Mouse (Mus musculus) midbrain, embryonic 13.5 days (tissue): ENCODE results near the gene Pctp. TPM values are rescaled to one million over a fixed set of nuclear protein-coding genes. Genes with fewer than 3 reads are reported as not detected.

Experiments
- ATAC-seq: fragments of 200-750 bp; cut with Nextera tagmentation; 2 replicates; pipeline ENCODE4 v1.8.0; 2017; ENCODE audit warnings: mild to moderate bottlenecking, moderate TSS enrichment, moderate library complexity
- H3K27ac ChIP-seq: fragments of 300-500 bp; sonication (generic); 2 replicates; pipeline ENCODE4 v1.5.1; 2015; ENCODE audit warnings: inconsistent platforms, mild to moderate bottlenecking, moderate library complexity
- H3K27me3 ChIP-seq: fragments of 300-500 bp; sonication (generic); 2 replicates; pipeline ENCODE4 v1.6.1; 2015; ENCODE audit warnings: mild to moderate bottlenecking, inconsistent platforms
- H3K36me3 ChIP-seq: fragments of 300-500 bp; sonication (generic); 2 replicates; pipeline ENCODE4 v1.6.1; 2015; ENCODE audit warnings: mild to moderate bottlenecking, inconsistent platforms
- H3K4me1 ChIP-seq: fragments of 300-500 bp; sonication (generic); replicated peaks from 2 replicates; pipeline ENCODE4 v1.6.1; 2015; ENCODE audit warnings: inconsistent platforms
- H3K4me2 ChIP-seq: fragments of 300-500 bp; sonication (generic); replicated peaks from 2 replicates; pipeline ENCODE4 v1.6.1; 2015; ENCODE audit warnings: moderate library complexity, mild to moderate bottlenecking, inconsistent platforms
- H3K4me3 ChIP-seq: fragments of 300-500 bp; sonication (generic); replicated peaks from 2 replicates; pipeline ENCODE4 v1.5.1; 2015; ENCODE audit warnings: mild to moderate bottlenecking, inconsistent platforms
- H3K9ac ChIP-seq: fragments of 300-500 bp; sonication (generic); replicated peaks from 2 replicates; pipeline ENCODE4 v1.6.1; 2015; ENCODE audit warnings: mild to moderate bottlenecking, inconsistent platforms
- H3K9me3 ChIP-seq: fragments of 300-500 bp; sonication (generic); 2 replicates; pipeline ENCODE4 v1.6.1; 2016; ENCODE audit warnings: mild to moderate bottlenecking, inconsistent platforms
- WGBS: fragments of 180-500 bp; shearing (Covaris S2); methylation state at CpG from one replicate; pipeline ENCODE4 v1.1.7; 2015; 5-methylcytosine and 5-hydroxymethylcytosine counted together
- polyA plus RNA-seq: library from polyadenylated mRNA; unstranded; fragments of >200 nt; fragmentation: Nextera tagmentation; extraction: Ambion mirVana; gene quantifications from 2 replicates; pipeline ENCODE4 v1.2.1, GENCODE M21; 2015

Gene Pctp
- polyA plus RNA-seq, result 2.5 and 2.6 TPM in 2 replicates

- peak within 1 kb of the TSS; percentile 65 for H3K9ac ChIP-seq
- H3K27ac ChIP-seq, result no peak within 1 kb of the TSS
- H3K27me3 ChIP-seq, result no peaks in the 10 kb centered on the region; the same call in 1 of the 2 replicates
- peak; percentile 89 for ATAC-seq
- H3K4me3 ChIP-seq, result peak within 1 kb of the TSS; percentile 49
- H3K36me3 ChIP-seq, result no peaks in the 10 kb centered on the region
- 15% methylated on average over 35 of the region's 35 CpGs for whole genome bisulfite sequencing
- H3K4me2 ChIP-seq, result peak within 1 kb of the TSS; percentile 75
- peaks cover 6% of the 10 kb centered on the region for H3K4me1 ChIP-seq
- H3K9me3 ChIP-seq, result no peaks in the 10 kb centered on the region
Observed at GRCm38 (mm10) chr11:90002231-90002986, at the start of gene Pctp. Pctp (minus strand) TSS chr11:90002894.

- no peak overlapping the region for H3K4me2 ChIP-seq
- H3K4me3 ChIP-seq, result no peak overlapping the region
- no peaks in the 10 kb centered on the region for H3K4me1 ChIP-seq
- no peak overlapping the region for H3K27ac ChIP-seq
- no peak overlapping the region for H3K9ac ChIP-seq
- H3K9me3 ChIP-seq, result no peaks in the 10 kb centered on the region
- ATAC-seq, result no peak
- H3K36me3 ChIP-seq, result no peaks in the 10 kb centered on the region
- WGBS, result 89% methylated on average over 7 of the region's 7 CpGs
- no peaks in the 10 kb centered on the region for H3K27me3 ChIP-seq
Observed at GRCm38 (mm10) chr11:90050016-90050415, 47.3 kb upstream of the Pctp start.

- H3K4me3 ChIP-seq, result no peak overlapping the region
- H3K27ac ChIP-seq, result no peak overlapping the region
- no peak overlapping the region for H3K9ac ChIP-seq
- no peak for ATAC-seq
- H3K4me1 ChIP-seq, result no peaks in the 10 kb centered on the region
- 90% methylated on average over 9 of the region's 9 CpGs for WGBS
- H3K9me3 ChIP-seq, result no peaks in the 10 kb centered on the region
- no peak overlapping the region for H3K4me2 ChIP-seq
- no peaks in the 10 kb centered on the region for H3K27me3 ChIP-seq
- no peaks in the 10 kb centered on the region for H3K36me3 ChIP-seq
Observed at GRCm38 (mm10) chr11:90047271-90047670, 44.6 kb upstream of the Pctp start.

GRCm38 (mm10) chr11:90046211-90046610 lies 43.5 kb upstream of the Pctp start:
- Histone ChIP-seq H3K36me3 (no peaks in the 10 kb centered on the region), H3K9me3 (no peaks in the 10 kb centered on the region), H3K9ac (no peak overlapping the region), H3K27ac (no peak overlapping the region), H3K4me1 (no peaks in the 10 kb centered on the region), H3K4me3 (no peak overlapping the region), H3K4me2 (no peak overlapping the region), H3K27me3 (no peaks in the 10 kb centered on the region)
- ATAC-seq, result no peak
- WGBS, result 46% methylated on average over 7 of the region's 7 CpGs

GRCm38 (mm10) chr11:90044459-90044858 lies 41.8 kb upstream of the Pctp start:
- 85% methylated on average over 4 of the region's 4 CpGs for WGBS
- ATAC-seq, result no peak

GRCm38 (mm10) chr11:90038022-90038421 lies 35.3 kb upstream of the Pctp start:
- Histone ChIP-seq H3K4me1 (peaks cover 5% of the 10 kb centered on the region), H3K4me3 (no peak overlapping the region), H3K9me3 (no peaks in the 10 kb centered on the region), H3K9ac (no peak overlapping the region), H3K36me3 (no peaks in the 10 kb centered on the region), H3K27ac (no peak overlapping the region), H3K27me3 (no peaks in the 10 kb centered on the region), H3K4me2 (no peak overlapping the region)
- no peak for ATAC-seq
- 27% methylated on average over 5 of the region's 5 CpGs for WGBS

More at GRCm38 (mm10) chr11:90044459-90044858, 41.8 kb upstream of the Pctp start:
- Histone ChIP-seq H3K27ac (no peak overlapping the region), H3K9me3 (no peaks in the 10 kb centered on the region), H3K36me3 (no peaks in the 10 kb centered on the region), H3K9ac (no peak overlapping the region), H3K4me2 (no peak overlapping the region), H3K4me3 (no peak overlapping the region), H3K4me1 (no peaks in the 10 kb centered on the region), H3K27me3 (no peaks in the 10 kb centered on the region)

- Histone ChIP-seq H3K4me2 (no peak overlapping the region), H3K9me3 (no peaks in the 10 kb centered on the region), H3K4me1 (peaks cover 7% of the 10 kb centered on the region), H3K36me3 (no peaks in the 10 kb centered on the region), H3K27me3 (peaks cover 10% of the 10 kb centered on the region), H3K27ac (no peak overlapping the region), H3K9ac (no peak overlapping the region), H3K4me3 (no peak overlapping the region)
- ATAC-seq, result no peak
- WGBS, result 89% methylated on average over 4 of the region's 4 CpGs
Observed at GRCm38 (mm10) chr11:90036416-90036815, 33.7 kb upstream of the Pctp start.

- no peak for ATAC-seq
- Histone ChIP-seq H3K4me1 (peaks cover 16% of the 10 kb centered on the region), H3K4me2 (no peak overlapping the region), H3K36me3 (no peaks in the 10 kb centered on the region), H3K27ac (no peak overlapping the region), H3K9me3 (no peaks in the 10 kb centered on the region), H3K27me3 (peaks cover 17% of the 10 kb centered on the region), H3K4me3 (no peak overlapping the region), H3K9ac (no peak overlapping the region)
- WGBS, result 92% methylated on average over 14 of the region's 14 CpGs
Observed at GRCm38 (mm10) chr11:90035532-90035931, 32.8 kb upstream of the Pctp start.

- no peak overlapping the region for H3K4me3 ChIP-seq
- peaks cover 23% of the 10 kb centered on the region for H3K27me3 ChIP-seq
- peaks cover 23% of the 10 kb centered on the region for H3K4me1 ChIP-seq
- 90% methylated on average over 12 of the region's 12 CpGs for WGBS
- H3K27ac ChIP-seq, result no peak overlapping the region
- no peak for ATAC-seq
- no peaks in the 10 kb centered on the region for H3K9me3 ChIP-seq
- H3K4me2 ChIP-seq, result no peak overlapping the region
- H3K36me3 ChIP-seq, result no peaks in the 10 kb centered on the region
- H3K9ac ChIP-seq, result no peak overlapping the region
Observed at GRCm38 (mm10) chr11:90034646-90035045, 32.0 kb upstream of the Pctp start.

- H3K27ac ChIP-seq, result no peak overlapping the region
- no peak for ATAC-seq
- peak overlapping the region; percentile 29 for H3K4me2 ChIP-seq
- no peaks in the 10 kb centered on the region for H3K9me3 ChIP-seq
- H3K4me3 ChIP-seq, result no peak overlapping the region
- 36% methylated on average over 5 of the region's 5 CpGs for WGBS
- H3K27me3 ChIP-seq, result peaks cover 28% of the 10 kb centered on the region
- H3K36me3 ChIP-seq, result no peaks in the 10 kb centered on the region
- no peak overlapping the region for H3K9ac ChIP-seq
- H3K4me1 ChIP-seq, result peaks cover 27% of the 10 kb centered on the region
Observed at GRCm38 (mm10) chr11:90033442-90033841, 30.7 kb upstream of the Pctp start.

GRCm38 (mm10) chr11:90032807-90033206 lies 30.1 kb upstream of the Pctp start:
- no peak for ATAC-seq
- H3K9me3 ChIP-seq, result no peaks in the 10 kb centered on the region
- 22% methylated on average over 8 of the region's 8 CpGs for WGBS
- H3K4me3 ChIP-seq, result no peak overlapping the region
- peaks cover 28% of the 10 kb centered on the region for H3K27me3 ChIP-seq
- peak overlapping the region; percentile 29 for H3K4me2 ChIP-seq
- H3K4me1 ChIP-seq, result peaks cover 27% of the 10 kb centered on the region
- H3K27ac ChIP-seq, result no peak overlapping the region
- no peaks in the 10 kb centered on the region for H3K36me3 ChIP-seq
- no peak overlapping the region for H3K9ac ChIP-seq

- no peak overlapping the region for H3K27ac ChIP-seq
- peaks cover 29% of the 10 kb centered on the region for H3K4me1 ChIP-seq
- H3K36me3 ChIP-seq, result no peaks in the 10 kb centered on the region
- no peaks in the 10 kb centered on the region for H3K9me3 ChIP-seq
- H3K4me3 ChIP-seq, result peak overlapping the region; percentile 32
- peak overlapping the region; percentile 54 for H3K4me2 ChIP-seq
- peak overlapping the region; percentile 32; the same call in 1 of the 2 replicates for H3K9ac ChIP-seq
- no peak for ATAC-seq
- H3K27me3 ChIP-seq, result peaks cover 28% of the 10 kb centered on the region
- 26% methylated on average over 7 of the region's 7 CpGs for WGBS
Observed at GRCm38 (mm10) chr11:90031076-90031475, 28.4 kb upstream of the Pctp start.
